Mouse (Mus musculus): Measurements from ENCODE around the gene AL607142.1.

Gene AL607142.1

DNA sequence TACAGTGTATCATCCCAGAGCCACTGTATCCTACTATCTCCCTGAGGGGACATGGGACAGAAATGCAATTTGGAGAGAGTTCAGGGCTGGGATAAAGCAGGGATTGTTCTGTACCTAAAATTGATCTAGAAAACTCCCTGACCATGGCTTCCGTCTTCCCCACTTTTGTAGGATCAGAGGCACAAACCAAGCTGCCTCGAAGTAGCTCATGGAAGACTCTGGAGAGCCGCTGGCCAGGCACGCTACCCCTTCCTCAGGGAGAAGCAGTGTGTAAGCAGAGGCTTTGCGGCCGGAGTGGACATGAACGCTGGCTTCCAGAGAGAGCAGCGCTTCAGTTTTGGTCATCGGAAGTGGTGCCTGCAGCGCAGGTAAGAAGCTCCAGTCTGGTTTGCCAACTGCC, at the start of gene AL607142.1:
AL607142.1 (plus strand) TSS at position 301 of the 400 bp plus-strand sequence.
- no peak for DNase-seq (ENCODE audit: low spot score in 2 of 2)

DNA sequence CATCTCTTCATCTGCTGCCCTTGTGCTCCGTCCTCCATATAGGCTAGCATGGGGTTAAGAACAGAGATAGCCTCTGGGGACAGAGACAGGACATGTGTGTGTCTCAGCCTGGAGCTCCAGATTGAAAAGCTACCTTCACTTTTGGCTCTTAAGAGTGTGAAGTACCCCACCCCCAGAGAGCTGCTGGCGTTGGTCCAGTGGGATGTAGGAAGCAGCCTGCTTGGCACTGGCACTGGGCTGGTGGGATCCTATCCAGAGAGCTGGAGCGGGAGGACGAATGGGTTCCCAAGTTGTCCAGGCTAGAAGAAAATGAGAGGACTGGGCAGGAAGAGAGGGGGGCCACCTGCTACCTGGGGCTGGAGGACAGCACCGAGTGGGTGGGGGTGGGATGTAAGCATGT, 46.4 kb upstream of the AL607142.1 start:
- DNase-seq (ENCODE audit: low spot score in 2 of 2), result peak; percentile 58 to 65

DNA sequence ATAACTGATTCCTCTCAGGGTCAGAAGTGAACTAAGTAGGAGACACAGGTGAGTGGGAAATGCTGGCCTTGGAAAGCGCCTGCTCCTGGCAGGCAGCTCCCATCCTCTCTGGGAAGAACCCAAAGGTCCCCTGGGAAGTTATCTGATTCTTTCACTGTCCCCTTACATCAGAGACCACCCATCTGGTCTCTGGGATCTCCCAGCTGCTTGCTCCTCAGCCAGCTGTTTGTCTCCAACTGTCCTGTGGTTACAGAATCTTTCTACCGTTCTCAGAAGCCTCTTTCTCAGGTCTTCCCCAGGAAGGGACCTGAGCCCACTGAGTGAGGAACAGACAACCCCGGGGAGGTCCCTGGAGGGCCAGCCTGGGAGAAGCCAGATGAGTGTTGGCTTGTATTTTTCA, 42.4 kb upstream of the AL607142.1 start:
- DNase-seq (ENCODE audit: low spot score in 2 of 2), result no peak

DNA sequence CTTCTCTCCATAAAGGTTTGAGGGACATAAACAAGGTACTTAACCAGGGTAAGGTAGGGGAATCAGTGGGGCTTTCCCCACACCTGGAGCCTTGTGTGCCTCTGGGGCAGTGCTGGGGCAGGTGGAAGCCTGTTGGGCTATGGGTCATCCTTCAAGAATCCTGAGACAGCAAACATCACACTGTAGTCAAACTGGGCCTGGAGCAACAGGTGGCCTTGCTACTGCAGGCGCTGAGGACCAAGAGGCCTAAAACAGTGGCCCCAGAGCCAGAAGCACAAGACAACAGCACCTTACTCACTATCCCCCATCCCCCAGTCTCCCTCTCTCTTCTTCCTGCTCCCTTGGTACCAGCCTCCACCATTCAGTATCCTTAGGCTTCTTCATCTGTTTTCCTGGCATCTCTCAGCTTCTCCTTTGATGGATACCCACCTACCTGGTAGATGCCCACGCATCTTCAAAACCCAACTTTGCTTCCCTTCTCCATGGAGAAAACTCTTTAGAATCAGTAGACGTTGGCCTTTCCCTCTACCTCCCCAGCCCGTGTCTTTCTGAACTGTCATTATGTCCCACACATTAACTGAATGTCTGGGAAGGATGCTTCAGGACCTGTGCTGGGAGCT, 41.5 kb upstream of the AL607142.1 start:
- no peak for DNase-seq (ENCODE audit: low spot score in 2 of 2)

DNA sequence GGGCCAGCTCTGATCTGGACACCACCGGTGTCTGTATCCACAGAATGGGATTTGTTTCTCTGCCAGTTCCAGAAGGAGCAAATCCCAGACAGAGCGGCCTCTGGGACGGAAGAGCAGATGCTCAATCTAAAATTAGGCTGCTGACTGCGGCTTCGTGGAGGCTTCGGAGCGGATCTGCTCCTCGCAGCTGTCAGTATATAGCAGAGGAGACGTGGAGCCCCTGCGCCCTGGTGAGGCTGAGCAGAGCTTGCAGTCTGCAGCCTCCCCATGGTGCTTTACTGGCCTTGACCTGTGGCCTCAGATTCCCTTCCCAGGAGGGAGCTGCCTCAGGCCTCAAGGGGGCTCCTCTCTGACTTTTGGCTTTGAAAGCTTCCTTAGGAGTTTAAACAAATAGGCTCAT, 40.7 kb upstream of the AL607142.1 start:
- DNase-seq (ENCODE audit: low spot score in 2 of 2), result peak; percentile 78 to 86

DNA sequence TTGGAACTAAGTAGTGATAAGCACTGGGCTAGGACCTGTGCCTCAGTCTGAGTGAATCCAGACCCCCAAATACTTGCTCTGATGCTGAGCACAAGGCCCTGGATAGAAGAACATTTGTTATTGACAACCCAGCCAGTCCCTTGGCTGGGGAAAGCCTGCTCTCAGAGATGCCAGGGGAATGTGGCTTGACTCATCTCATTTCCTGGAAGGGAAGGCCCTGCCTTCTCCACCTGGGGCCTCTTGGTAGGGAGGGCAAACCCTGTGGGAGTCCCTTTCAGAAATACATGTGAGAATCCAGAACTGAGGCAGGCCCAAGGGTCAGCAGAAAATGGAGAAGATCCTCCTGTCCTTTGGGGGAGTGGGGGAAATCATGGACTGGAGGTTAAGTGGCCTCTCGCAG, 37.1 kb upstream of the AL607142.1 start:
- no peak for DNase-seq (ENCODE audit: low spot score in 2 of 2)

DNA sequence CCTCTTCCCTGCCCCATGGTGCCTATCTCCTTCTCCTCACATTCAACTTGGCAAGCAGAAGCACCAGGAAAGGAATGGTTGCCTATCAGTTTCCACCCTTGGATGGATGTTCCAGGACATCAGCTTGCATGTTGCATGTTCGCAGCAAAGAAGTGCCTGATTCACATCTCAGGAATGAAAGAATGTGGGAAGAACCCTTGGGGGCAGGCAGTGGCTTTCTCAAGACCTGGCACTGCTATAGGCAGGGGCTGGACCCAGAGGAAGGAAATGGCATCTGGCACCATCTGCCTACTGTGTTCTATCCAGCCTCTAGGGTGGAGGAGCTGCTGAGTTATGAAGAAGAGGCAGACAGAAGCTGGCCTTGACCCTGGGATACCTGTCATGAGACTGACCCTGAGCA, 34.9 kb upstream of the AL607142.1 start:
- no peak for DNase-seq (ENCODE audit: low spot score in 2 of 2)

DNA sequence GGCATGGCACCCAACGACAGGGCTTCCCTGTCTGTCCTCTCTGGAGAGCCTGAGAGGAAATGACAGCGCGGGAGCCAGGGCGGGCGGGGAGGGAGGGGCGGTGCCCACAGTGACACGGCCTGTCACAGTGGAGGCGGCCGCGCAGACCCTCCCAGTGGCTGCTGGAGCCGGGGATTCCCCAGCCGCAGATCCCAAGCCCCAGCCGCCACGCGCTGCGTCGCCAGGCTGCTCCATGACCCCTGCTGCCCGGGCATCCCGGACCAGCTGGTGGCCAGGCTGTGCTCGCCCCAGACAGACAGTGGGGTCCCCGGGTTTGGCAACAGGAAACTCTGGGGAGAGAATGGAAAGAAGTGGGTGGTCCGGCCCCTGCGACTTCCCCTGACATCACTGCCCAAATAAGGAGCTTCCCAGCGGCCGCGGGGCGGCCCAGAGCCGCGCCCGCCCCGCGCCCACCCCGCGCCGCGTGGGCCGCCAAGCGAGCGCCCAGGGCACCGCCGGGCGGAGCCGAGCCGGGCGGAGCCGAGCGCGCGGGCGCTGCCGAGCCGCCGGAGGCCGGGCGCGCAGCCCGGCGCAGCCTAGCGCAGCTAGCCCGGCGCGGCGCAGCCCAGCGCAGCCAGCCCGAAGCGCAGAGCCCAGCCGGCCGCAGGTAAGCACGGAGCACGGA, 32.3 kb upstream of the AL607142.1 start:
- DNase-seq (ENCODE audit: low spot score in 2 of 2), result peak; percentile 64 to 67

DNA sequence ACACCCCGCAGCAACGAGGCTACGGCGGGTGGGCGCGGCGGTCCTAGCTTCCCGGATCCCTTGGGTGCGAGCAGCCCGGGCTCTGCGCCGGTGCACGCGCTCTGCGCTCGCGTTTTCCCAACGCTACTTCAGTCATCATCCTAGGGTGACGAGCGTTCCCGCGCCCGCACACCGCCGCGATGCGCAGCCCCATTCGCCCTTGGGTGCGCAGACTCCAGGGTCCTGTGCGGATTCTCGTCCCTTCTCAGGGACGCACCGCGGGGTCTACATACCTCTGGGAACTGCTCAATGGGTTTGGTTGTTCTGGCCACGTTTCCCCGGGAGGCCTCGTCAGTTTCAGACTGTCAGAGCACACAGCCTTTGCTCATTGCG, 31.8 kb upstream of the AL607142.1 start:
- peak; percentile 61 to 72 for DNase-seq (ENCODE audit: low spot score in 2 of 2)

DNA sequence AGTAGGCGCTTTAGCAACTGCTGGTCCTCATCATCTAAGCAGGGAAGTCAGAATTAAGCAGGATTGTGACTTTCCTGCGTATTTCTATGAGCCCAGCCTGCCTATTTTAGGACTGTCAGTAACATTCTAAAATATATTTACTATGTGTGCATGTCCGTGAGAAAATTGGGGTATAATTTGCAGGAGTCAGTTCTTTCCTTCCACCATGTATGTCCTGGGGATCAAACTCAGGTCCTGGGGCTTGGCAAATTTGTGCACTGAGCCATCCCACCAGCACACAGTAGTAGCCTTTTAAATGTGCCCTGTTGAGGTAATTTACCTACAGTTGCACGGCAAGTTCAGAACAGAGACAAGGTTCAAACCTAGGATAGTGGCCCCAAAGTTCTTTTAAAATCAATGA, 28.5 kb upstream of the AL607142.1 start:
- DNase-seq (ENCODE audit: low spot score in 2 of 2), result no peak

DNA sequence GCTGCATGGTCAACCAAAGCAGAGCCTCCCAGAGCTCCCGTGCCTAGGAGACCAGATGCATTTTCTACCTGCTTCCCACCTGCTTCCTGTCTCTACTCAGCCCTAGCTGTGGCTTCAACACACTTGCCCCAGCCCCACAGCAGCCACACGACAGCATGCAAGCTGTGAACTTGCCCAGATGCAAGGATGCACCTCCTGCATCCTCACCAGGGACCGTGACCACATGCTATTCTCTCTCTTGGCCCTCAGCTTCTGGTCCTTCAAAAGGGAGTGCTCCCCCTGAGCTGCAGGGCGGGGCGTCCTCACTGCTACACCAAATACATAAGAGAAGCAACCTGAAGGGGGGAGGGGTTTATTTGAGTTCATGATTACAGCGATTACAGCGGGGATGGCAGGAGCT, 27.8 kb upstream of the AL607142.1 start:
- DNase-seq (ENCODE audit: low spot score in 2 of 2), result no peak

DNA sequence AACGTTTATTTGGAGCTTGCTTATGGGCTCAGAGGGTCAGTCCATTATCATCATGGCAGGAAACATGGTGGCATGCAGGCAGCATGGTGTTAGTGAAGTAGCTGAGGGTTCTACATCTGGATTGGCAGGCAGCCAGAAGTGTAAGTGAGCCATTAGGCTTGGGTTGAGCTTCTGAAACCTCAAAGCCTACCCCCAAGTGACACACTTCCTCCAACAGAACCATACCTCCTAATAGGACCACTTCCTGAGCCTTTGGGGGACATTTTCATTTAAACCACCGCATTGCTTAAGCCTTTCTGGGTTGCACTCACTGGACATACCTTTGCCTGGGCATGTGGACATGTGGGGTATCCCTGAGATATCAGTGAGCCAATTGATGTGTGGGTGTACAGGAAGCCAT, 23.3 kb upstream of the AL607142.1 start:
- DNase-seq (ENCODE audit: low spot score in 2 of 2), result no peak

DNA sequence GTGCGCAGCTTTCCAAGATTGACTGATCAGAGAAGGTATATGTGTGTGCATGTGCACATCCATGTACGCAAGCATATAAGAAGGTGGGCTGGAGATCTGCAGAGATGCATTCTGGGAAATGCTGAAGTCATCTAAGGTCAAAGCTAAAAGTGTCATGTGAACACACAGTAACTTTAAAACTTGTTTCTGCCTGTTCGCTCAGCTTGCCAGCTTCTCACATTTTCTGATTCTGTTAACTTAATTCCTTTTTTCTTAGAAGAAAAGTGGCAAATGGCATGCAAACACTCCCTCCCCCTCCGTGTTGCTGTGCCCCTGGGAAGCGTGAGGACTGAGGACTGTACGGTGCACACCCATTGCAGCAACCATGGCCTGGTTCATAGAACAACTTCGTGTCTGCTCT, 22.3 kb upstream of the AL607142.1 start:
- no peak for DNase-seq (ENCODE audit: low spot score in 2 of 2)

DNA sequence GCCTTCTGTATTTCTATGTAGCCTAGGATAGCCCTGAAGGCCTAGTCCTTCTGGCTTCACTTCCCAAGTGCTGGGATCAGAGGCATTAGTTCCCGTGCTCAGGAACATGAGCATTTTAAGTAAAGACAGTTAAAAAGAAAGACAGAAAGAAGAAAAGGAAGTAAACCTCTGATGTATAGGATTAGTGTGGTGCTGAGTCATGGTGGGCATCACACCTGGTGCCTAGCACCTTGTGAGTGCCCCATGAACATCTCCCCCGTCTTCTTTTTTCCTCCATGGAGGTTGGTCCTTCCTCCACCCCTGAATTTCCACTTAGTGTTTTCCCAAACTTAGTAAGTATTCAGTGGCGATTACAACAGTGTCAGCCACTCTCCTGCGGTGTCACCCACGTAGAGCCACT, 20.2 kb upstream of the AL607142.1 start:
- no peak for DNase-seq (ENCODE audit: low spot score in 2 of 2)

DNA sequence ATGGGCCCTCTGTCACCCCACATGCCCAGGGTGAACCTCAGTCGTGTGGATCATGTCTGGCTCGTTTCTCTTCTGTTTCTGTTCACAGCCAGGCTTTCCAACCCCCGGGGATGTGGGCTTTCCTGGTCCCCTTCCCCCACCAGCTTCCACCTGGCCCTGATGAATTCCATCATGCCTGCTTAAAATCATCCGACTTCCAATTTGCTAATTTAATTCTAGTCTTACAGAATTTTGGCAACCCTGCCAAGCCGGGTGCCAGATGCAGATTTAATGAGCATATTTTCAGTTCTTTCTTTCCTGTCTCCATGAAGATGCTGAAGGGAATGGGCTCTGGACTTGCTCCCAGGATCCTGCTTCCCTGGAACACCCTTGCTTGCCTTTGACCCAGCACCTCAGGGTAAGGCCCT, 19.7 kb upstream of the AL607142.1 start:
- DNase-seq (ENCODE audit: low spot score in 2 of 2), result peak; percentile 79 to 85

DNA sequence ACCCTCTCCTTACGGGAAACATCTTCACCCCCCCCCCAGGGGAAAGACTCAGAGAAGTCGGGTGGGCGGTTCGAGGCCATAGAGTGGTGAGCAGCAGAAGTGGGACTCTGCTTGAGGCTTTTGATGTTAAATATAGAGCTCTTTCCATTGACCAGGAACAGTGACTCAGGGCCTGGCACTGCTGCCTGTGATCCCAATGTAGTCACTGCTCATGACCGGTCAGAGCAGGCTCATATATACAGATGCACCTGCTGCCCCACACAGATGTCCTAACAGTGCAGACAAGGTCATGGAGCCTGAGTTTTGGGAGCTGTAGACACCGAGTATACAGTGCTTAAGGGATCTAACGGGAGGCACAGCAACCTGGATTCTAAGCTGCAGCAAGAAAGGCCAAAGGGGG, 18.9 kb upstream of the AL607142.1 start:
- no peak for DNase-seq (ENCODE audit: low spot score in 2 of 2)

DNA sequence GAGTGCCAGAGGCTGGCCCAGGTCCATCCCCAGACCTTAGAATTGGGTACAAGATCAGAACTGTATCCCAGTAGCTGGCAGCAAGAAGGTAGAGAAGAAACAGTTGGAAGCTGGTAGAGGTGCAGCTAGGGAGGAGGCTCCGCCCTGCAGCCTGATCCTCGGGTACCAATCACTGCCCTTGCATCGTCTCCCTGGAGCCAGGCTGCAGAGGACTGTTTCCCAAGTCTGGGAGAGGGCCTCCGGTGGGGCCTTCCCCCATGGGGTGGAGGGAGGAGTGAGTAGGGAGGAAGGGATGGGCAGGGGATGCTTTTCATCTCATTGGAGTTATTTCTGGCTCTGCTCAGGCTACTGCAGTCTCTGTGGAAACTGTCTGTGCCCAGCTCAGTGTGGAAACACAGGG, 17.7 kb upstream of the AL607142.1 start:
- DNase-seq (ENCODE audit: low spot score in 2 of 2), result no peak

DNA sequence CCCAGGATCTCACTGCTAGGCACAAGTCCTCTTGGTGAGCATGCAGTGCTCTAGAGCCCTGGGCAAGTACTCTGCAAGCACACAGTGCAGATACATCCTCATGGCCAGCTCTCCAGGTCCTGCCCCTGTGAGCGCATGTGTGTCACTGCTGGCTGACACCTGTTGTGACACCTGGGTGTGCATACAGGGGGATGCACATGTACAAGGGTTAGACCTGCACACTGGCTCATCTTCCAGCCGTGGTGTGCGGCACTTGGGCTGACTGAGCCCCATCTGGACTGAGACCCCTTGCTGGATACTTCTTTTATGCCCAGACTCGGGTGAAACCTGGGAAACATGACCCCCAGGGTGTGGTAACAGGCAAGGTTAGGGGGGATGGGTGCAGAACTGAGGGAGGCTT, 16.5 kb upstream of the AL607142.1 start:
- no peak for DNase-seq (ENCODE audit: low spot score in 2 of 2)

DNA sequence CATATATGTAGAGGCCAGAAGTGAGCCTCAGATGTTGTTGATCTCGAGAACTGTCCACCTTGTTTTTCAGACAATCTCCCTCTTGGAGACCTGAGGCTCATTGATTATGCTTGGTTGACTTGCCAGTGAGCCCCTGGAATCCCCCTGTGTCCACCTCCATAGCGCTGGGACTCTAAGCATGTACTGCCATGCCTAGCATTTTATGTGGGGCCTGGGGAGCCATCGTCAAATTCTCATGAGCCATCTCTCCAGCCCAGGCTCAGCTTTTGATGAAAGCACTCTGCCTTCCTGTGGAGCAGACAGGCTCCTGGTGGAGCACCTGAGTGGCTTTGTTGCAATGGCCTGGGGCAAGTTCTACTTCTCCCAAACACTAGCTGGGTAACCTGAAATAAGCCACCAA, 14.9 kb upstream of the AL607142.1 start:
- no peak for DNase-seq (ENCODE audit: low spot score in 2 of 2)

DNA sequence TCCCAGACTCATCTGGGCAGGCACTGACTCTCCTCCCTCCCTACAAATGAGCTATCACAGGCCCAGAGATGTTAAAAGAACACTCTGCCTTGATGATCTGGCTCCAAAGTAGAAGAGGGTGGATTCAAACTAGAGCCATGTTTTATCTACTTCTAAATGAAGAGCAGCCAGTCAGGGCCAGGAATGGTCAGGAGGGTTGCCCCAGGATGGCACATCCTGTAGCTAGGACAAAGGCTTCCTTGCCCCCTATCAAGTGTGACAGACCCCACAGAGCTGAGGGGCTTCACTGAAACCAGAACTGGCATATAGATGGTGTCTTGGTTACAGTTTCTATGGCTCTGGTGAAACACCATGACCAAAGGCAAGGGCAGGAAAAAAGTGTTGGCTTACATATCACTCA, 12.3 kb upstream of the AL607142.1 start:
- DNase-seq (ENCODE audit: low spot score in 2 of 2), result no peak

DNA sequence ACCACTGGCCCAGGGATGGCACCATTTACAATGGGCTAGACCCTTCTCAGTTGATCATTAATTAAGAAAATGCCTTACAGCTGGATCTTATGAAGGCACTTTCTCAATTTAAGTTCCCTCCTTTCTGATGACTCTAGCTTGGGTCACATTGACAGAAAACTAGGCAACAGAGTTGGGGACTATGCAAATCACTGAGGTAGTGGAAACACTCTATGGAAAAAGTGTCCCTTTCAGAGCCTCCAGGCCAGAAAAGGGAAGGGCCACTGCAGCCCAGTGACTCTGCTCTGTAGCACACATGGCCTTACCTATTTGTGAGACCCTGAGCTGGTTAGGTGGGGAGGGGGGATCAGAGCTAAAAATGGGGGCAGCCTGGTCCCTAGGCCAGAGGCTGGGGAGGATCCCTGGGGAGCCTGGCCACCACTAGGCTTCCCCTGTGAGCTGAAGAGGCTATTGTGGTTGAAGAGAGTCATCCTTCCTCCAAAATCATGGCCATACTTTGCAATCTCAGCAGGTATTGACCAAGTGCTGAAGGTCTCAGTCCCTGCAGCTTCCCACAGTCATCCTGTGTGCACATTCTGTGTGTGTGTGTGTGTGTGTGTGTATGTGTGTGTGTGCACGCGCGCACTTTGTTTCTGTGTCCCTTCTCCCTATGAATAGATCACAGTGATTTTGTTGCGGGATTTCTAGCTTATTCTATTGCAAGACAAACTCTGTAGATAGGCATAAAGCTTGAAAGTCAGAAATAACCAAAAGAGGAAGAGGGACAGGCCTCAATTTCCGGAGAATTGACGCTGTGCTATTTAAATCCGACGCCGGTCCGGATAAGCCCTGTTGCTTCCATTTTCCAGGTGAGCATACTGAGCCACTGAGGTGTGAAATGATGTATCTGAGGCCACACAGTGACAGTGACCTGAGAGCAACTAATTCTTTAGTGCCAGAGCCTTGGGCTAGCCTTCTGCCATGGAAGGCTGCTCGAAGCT, 11.5 kb upstream of the AL607142.1 start:
- no peak for DNase-seq (ENCODE audit: low spot score in 2 of 2)

DNA sequence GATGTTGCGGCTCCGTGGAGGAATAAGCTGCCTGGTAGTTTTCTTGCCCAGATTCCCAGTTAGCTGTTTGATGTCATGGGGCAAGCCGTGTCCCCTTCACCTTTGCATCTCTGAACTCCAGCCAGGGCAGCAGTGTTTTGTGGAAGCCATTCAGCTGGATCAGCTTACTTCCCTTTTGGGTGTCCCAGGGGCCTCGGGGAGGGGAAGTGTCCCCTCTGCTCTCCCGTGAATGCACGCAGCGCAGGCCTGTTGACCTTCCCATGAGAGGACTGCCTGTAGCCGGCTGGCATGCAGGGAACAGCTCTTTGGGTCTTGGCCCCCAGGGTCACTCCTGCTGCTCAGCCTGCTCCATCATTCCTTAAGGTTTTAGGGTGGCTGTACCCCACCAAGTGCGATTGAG, 10.7 kb upstream of the AL607142.1 start:
- no peak for DNase-seq (ENCODE audit: low spot score in 2 of 2)

DNA sequence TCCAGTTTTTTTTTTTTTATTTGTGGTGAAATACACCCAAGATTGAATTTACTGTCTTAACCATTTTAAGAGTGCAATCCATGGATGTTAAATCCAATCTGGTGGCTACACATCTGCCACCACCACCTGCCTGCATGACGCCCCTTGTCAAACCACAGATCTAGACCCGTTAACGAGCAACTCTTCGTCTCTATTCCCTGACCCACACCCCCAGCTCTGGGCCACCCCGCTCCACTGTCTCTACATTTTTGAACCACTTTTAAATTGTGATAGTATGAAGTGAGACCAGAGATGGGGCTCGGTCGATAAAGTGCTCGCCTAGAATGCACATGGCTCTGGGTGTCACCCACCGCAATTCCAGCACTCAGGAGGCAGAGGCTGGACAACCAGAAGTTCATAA, 8.3 kb upstream of the AL607142.1 start:
- DNase-seq (ENCODE audit: low spot score in 2 of 2), result no peak
